Mouse (Mus musculus) mesoderm, embryonic 11.5 days (tissue): ENCODE data around the gene Cntrl.

Source experiments
- DNase-seq: peaks from one replicate; pipeline ENCODE4 v3.0.0-alpha.2; 2012; ENCODE audit warnings: low read depth, low spot score

Gene Cntrl

GRCm38 (mm10) chr2:35109141-35109923 is at the start of gene Cntrl:
Cntrl (plus strand) TSS chr2:35109492.
- peak; percentile 92 for DNase-seq

DNA sequence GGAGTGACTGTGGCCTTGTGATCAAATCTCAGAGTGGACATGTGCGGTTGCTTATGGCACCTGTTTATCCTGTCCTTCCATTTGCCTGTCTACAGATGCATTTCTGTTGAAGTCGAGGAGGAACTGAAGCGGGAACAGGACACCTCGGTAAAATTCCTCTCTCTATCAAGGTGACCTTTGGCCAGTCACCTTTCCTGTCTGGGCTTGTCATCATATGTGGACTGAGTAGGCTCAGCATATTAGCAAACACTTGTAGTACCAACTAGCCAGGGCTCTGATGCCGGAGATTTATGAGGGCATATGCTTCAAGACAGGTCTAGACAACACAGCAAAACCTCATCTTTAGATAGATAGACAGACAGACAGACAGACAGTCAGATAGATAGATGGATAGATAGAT is 49.0 kb upstream of the Cntrl start:
- DNase-seq = no peak

DNA sequence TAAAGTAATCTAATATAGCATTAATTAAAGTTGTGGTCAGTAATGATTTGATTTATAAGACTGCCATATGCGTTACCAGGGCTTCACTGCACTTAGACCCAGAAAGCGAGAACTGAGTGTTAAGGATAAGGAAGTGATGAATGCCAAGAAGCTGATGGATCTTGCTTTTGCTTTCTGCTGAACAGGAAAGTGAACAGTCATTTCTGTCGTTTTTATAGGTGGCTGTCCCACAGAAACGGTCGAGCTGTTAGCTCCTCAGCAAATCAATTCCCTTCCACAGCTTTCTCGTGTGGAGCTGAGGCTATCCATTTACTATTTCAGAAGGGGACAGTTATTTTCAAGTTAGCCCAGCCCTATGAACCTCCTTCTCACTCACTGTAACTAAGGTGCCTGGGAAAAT is 48.4 kb upstream of the Cntrl start:
- no peak for DNase-seq

DNA sequence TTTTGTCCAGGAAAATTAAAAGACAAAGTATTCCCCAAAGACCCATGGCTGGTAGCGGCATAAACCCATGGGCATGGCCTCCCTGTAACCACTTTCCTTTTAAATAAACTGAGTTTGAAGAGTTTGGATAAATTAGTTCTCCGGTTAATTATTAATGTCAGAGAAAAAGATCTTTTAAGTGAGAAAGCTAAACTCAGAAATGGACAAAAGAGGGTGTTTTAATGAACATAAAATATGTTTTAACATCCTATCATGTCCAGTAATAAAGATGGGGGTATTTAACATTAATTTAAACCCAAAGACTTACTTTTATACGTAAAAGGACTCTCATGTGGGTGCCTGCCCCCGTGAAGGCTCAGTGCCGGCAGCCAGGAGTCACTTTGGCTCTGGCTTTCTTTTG is 48.0 kb upstream of the Cntrl start, which contains the start of gene Hc:
TSS of gene Hc (minus strand) at position 101 of the 400 bp plus-strand sequence.
- no peak for DNase-seq

- no peak for DNase-seq
Observed at GRCm38 (mm10) chr2:35063333-35064030, 45.8 kb upstream of the Cntrl start.

DNA sequence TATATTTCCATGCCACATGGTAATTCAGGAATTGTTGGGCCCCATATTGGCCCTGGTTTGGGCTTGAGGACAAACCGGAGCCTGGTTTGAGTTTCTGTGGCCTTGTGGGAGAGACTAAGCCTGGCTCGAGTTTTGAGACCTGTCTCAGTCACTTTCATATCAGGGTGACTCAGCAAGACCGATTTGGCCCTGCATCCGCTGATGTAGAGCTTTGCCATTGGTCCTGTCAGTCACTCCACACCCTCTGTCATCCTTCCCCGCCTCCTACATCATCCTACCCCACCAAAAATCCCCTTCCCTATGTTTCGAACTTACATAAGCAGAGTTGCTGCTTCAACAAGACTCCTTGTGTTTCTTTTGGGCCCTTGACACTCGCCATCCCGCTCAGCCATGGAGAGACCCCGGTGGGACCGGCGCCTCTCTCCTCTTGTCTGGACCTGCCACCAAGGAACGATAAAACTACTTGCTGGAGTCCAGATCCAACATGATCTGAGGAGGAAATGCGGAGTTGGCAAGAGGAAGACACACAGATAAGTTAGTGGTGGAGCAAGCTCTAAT is 42.7 kb upstream of the Cntrl start:
- no peak for DNase-seq

DNA sequence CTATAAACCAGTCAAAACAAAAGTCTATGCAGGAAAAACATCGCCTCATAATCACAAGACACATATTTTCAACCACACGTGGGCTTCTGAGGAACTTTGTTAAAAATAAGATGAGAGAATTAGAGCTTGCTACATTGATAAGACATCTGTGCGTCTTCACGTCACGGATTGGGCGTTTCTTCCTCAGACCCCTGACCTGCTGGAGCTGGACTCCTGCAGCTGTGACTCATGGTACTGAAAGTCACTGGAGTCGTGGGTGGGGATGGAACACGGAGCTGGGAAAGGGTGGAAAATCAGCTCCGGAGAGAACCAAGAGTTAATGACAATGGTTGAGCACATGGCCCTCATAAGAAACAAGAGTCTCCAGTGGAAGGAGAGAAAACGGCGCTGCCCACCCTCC is 42.2 kb upstream of the Cntrl start:
- DNase-seq = no peak

DNA sequence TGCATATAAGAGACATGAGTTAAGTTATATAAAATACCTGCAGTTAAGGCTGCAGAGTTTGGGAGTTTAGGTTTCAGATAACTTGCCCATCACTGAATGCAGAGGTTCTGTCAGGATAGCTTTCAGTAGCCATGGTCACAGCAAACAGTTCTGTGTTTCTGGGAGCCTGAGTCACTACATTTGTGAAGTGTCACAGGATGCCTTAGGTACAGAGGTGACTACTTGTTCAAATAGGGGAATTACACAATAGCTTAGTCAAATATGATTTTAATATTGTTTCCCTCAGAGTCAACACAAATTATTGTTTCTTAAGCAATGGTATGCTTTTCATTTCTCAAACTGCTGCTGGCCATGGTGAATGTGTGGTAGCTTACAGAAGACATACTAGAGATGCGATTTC is 40.2 kb upstream of the Cntrl start:
- DNase-seq = no peak

DNA sequence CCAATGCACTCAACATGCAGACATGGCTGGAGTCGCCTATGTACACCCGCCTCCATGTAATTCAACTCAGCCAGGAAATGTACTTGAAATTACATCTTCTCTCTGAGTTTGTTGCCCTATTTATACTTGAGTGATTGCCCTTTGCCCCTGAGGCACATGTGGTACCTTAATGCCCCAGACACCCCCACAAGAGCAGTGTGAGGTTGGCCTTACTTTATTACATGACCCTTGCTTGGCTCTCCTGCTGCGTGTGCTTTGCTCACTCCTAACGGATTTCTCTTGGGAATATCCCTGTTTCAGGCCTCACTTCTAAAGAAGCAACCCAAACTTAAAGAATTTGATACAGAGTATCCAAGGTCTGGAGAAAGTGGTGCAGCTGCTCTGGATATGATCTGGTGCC is 39.0 kb upstream of the Cntrl start:
- no peak for DNase-seq

DNA sequence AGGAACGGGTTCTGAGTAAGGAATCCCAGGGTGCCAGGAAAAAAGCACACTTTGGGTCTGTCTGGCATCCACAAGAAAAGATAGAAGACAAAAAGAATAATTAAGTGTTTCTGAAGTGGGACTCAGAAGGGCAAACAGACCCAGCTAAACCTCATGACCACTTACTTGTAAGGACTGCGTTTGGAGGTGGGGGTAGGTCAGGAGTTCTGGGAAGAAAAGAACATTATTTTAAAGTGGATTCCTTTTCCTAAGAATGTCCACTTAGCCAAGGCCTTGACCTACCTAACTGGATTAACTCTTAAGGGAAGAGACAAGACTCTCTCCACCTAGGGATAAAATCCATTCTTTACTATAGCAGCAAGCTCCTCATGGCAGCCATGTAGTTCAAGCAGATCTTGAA is 36.7 kb upstream of the Cntrl start:
- DNase-seq = no peak

GRCm38 (mm10) chr2:35074328-35074727 is 35.0 kb upstream of the Cntrl start:
- DNase-seq = no peak

GRCm38 (mm10) chr2:35079166-35079565 is 30.1 kb upstream of the Cntrl start:
- DNase-seq = no peak

- no peak for DNase-seq
Observed at GRCm38 (mm10) chr2:35087418-35087817, 21.9 kb upstream of the Cntrl start.

- no peak for DNase-seq
Observed at GRCm38 (mm10) chr2:35100529-35100928, 8.8 kb upstream of the Cntrl start.

- DNase-seq = no peak
Observed at GRCm38 (mm10) chr2:35101443-35101842, 7.8 kb upstream of the Cntrl start, which contains the start of gene AI182371. AI182371 (minus strand) TSS chr2:35101543.

- no peak for DNase-seq
Observed at GRCm38 (mm10) chr2:35102777-35103176, 6.5 kb upstream of the Cntrl start.

GRCm38 (mm10) chr2:35103558-35103957 is 5.7 kb upstream of the Cntrl start:
- DNase-seq = no peak

- no peak for DNase-seq
Observed at GRCm38 (mm10) chr2:35104843-35105242, 4.4 kb upstream of the Cntrl start.

DNA sequence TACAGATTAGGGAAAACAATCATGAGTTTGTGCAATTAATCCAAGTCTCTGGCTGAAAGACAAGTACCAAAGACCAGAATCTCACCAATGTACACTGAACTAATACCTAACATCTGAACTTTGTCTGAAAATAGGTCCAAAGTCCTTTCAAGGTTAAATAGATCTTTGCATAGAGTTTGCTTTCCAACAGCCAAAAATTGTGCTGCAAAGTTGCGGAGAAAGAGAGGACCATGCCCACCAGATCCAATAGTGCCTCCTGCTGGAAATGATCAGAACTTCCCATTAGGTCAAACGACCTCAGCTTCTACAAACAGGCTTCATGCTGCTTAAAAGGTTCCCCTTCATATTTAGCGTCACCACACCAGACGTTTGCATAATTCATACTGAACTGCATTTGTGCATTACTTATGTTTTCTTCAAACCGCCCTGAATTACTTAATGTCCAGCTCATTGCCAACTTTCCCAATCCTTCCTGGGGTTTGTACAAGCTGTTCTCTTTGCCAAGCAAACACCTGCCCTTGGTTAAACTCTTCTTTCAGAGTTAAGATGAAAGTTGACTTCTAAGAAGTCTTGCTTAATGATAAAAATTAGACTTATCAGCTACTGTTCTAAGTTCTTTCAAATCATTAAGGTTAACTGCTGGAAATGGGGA is 1.2 kb upstream of the Cntrl start:
- peak; percentile 46 for DNase-seq

- peak; percentile 44 for DNase-seq
Observed at GRCm38 (mm10) chr2:35108712-35109111, 580 bp upstream of the Cntrl start.

DNA sequence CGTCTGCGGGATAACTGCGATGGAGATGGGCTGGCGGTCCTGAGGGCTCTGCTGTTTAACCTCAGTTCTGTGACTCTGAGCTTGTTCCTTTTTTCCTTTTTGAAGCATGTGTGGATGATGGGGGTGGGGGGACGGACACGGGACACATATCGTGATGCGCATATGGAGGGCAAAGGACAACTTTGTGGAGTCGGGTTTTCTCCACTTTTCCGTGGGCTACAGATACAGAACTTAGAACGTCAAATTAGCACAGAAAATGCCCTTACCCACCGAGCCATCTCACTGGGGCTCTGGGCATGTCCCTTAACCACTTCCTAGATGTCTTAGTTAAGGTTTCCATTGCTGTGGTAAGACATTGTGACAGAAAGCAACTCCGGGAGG is 622 bp downstream of the Cntrl start:
- DNase-seq = no peak

GRCm38 (mm10) chr2:35110521-35110920 is 1.2 kb downstream of the Cntrl start:
- no peak for DNase-seq
